Mouse (Mus musculus): Measurements from ENCODE around the gene Kcnj11. TPM values are rescaled to one million over a fixed set of nuclear protein-coding genes. Genes with fewer than 3 reads are reported as not detected.
A peak's percentile ranks its signal among the peaks of the same experiment; 100 is the strongest.

Gene Kcnj11
- total RNA-seq (2015) (not detected in 2 replicates), total RNA-seq (2017) (not detected in 2 replicates)

GRCm38 (mm10) chr7:46100563-46100962 is at the start of gene Kcnj11:
Gene Kcnj11 (minus strand): TSS chr7:46100764.
- ATAC-seq (replicated peaks; ENCODE audit: poor library complexity): peak; percentile 86

GRCm38 (mm10) chr7:46147417-46147816 is 46.9 kb upstream of the Kcnj11 start:
- ATAC-seq (replicated peaks; ENCODE audit: poor library complexity): no peak

- no peak for ATAC-seq (replicated peaks; ENCODE audit: poor library complexity)
Observed at GRCm38 (mm10) chr7:46146675-46147308, 46.2 kb upstream of the Kcnj11 start.

- ATAC-seq (replicated peaks; ENCODE audit: poor library complexity): no peak
Observed at GRCm38 (mm10) chr7:46144061-46144460, 43.5 kb upstream of the Kcnj11 start.

GRCm38 (mm10) chr7:46138329-46138930 is 37.9 kb upstream of the Kcnj11 start:
- no peak for ATAC-seq (replicated peaks; ENCODE audit: poor library complexity)

- no peak for ATAC-seq (replicated peaks; ENCODE audit: poor library complexity)
Observed at GRCm38 (mm10) chr7:46133858-46134257, 33.3 kb upstream of the Kcnj11 start.

- ATAC-seq (replicated peaks; ENCODE audit: poor library complexity): no peak
Observed at GRCm38 (mm10) chr7:46132229-46132628, 31.7 kb upstream of the Kcnj11 start.

GRCm38 (mm10) chr7:46131806-46132205 is 31.2 kb upstream of the Kcnj11 start:
- ATAC-seq (replicated peaks; ENCODE audit: poor library complexity): no peak

- no peak for ATAC-seq (replicated peaks; ENCODE audit: poor library complexity)
Observed at GRCm38 (mm10) chr7:46131266-46131665, 30.7 kb upstream of the Kcnj11 start.

GRCm38 (mm10) chr7:46130723-46131122 is 30.2 kb upstream of the Kcnj11 start:
- ATAC-seq (replicated peaks; ENCODE audit: poor library complexity): no peak

- no peak for ATAC-seq (replicated peaks; ENCODE audit: poor library complexity)
Observed at GRCm38 (mm10) chr7:46129463-46130179, 29.1 kb upstream of the Kcnj11 start.

GRCm38 (mm10) chr7:46128196-46128595 is 27.6 kb upstream of the Kcnj11 start:
- no peak for ATAC-seq (replicated peaks; ENCODE audit: poor library complexity)

GRCm38 (mm10) chr7:46125340-46125739 is 24.8 kb upstream of the Kcnj11 start:
- ATAC-seq (replicated peaks; ENCODE audit: poor library complexity): no peak

GRCm38 (mm10) chr7:46124460-46124859 is 23.9 kb upstream of the Kcnj11 start:
- ATAC-seq (replicated peaks; ENCODE audit: poor library complexity): no peak

GRCm38 (mm10) chr7:46122964-46123363 is 22.4 kb upstream of the Kcnj11 start:
- no peak for ATAC-seq (replicated peaks; ENCODE audit: poor library complexity)

- no peak for ATAC-seq (replicated peaks; ENCODE audit: poor library complexity)
Observed at GRCm38 (mm10) chr7:46117035-46117434, 16.5 kb upstream of the Kcnj11 start.

- ATAC-seq (replicated peaks; ENCODE audit: poor library complexity): no peak
Observed at GRCm38 (mm10) chr7:46116118-46116581, 15.6 kb upstream of the Kcnj11 start.

GRCm38 (mm10) chr7:46113435-46113834 is 12.9 kb upstream of the Kcnj11 start:
- no peak for ATAC-seq (replicated peaks; ENCODE audit: poor library complexity)

GRCm38 (mm10) chr7:46111938-46112337 is 11.4 kb upstream of the Kcnj11 start:
- ATAC-seq (replicated peaks; ENCODE audit: poor library complexity): no peak

GRCm38 (mm10) chr7:46111212-46111817 is 10.8 kb upstream of the Kcnj11 start:
- no peak for ATAC-seq (replicated peaks; ENCODE audit: poor library complexity)

- ATAC-seq (replicated peaks; ENCODE audit: poor library complexity): no peak
Observed at GRCm38 (mm10) chr7:46110079-46110478, 9.5 kb upstream of the Kcnj11 start.

GRCm38 (mm10) chr7:46105484-46105883 is 4.9 kb upstream of the Kcnj11 start:
- ATAC-seq (replicated peaks; ENCODE audit: poor library complexity): no peak

All from megakaryocyte progenitor cell, adult 5-6 weeks (primary cell).